Mouse (Mus musculus): ENCODE measurements around the gene Mapk1. TPM values are rescaled to one million over a fixed set of nuclear protein-coding genes. Genes with fewer than 3 reads are reported as not detected.
"Not testable (repeated sequence)": the region's sequence is repeated elsewhere in the genome, so short reads cannot be mapped to it uniquely, and the experiment has no call there.

Gene Mapk1
- polyA plus RNA-seq, 1 experiment from 2014 or later = 167 TPM

- Histone ChIP-seq H3K27me3 (no peaks in the 10 kb centered on the region), H3K9me3 (no peaks in the 10 kb centered on the region), H3K36me3 (peaks cover 18% of the 10 kb centered on the region), H3K4me3 (no peak overlapping the region), H3K4me1 (peaks cover 27% of the 10 kb centered on the region), H3K27ac (replicated peaks) (no peak overlapping the region), H3K4me2 (replicated peaks) (no peak overlapping the region), H3K9ac (replicated peaks) (no peak overlapping the region)
- ATAC-seq (ENCODE audit: low FRiP score, low read depth) = no peak
- WGBS = 85% methylated on average over 2 of the region's 2 CpGs
These were observed 4.1 kb downstream of the Mapk1 start for GRCm38 (mm10) chr16:16987248-16987647.

GRCm38 (mm10) chr16:16988842-16989241, 5.7 kb downstream of the Mapk1 start:
- no peak for ATAC-seq (ENCODE audit: low FRiP score, low read depth)
- Histone ChIP-seq H3K36me3 (peaks cover 18% of the 10 kb centered on the region), H3K27ac (replicated peaks) (no peak overlapping the region), H3K4me2 (replicated peaks) (no peak overlapping the region), H3K9me3 (no peaks in the 10 kb centered on the region), H3K4me1 (peaks cover 28% of the 10 kb centered on the region), H3K4me3 (no peak overlapping the region), H3K27me3 (no peaks in the 10 kb centered on the region), H3K9ac (replicated peaks) (no peak overlapping the region)
- WGBS = 95% methylated on average over 5 of the region's 5 CpGs

GRCm38 (mm10) chr16:16990021-16990420, 6.8 kb downstream of the Mapk1 start:
- WGBS = 86% methylated on average over 4 of the region's 4 CpGs
- Histone ChIP-seq H3K27ac (replicated peaks) (no peak overlapping the region), H3K27me3 (no peaks in the 10 kb centered on the region), H3K9ac (replicated peaks) (no peak overlapping the region), H3K4me2 (replicated peaks) (no peak overlapping the region), H3K36me3 (peaks cover 18% of the 10 kb centered on the region), H3K9me3 (no peaks in the 10 kb centered on the region), H3K4me1 (peaks cover 23% of the 10 kb centered on the region), H3K4me3 (no peak overlapping the region)
- no peak for ATAC-seq (ENCODE audit: low FRiP score, low read depth)

GRCm38 (mm10) chr16:16994426-16995052, 11.4 kb downstream of the Mapk1 start:
- no peak overlapping the region for H3K9ac ChIP-seq (replicated peaks)
- no peaks in the 10 kb centered on the region for H3K36me3 ChIP-seq
- H3K27ac ChIP-seq (replicated peaks) = no peak overlapping the region
- H3K4me2 ChIP-seq (replicated peaks) = no peak overlapping the region
- H3K4me3 ChIP-seq = no peak overlapping the region
- H3K9me3 ChIP-seq = no peaks in the 10 kb centered on the region
- no peak for ATAC-seq (ENCODE audit: low FRiP score, low read depth)
- WGBS = 90% methylated on average over 4 of the region's 4 CpGs
- H3K27me3 ChIP-seq = no peaks in the 10 kb centered on the region
- peaks cover 8% of the 10 kb centered on the region; the same call in 1 of the 2 replicates for H3K4me1 ChIP-seq

GRCm38 (mm10) chr16:16996121-16996729, 13.0 kb downstream of the Mapk1 start:
- not testable (repeated sequence) for H3K27me3 ChIP-seq; ATAC-seq (ENCODE audit: low FRiP score, low read depth); H3K4me3 ChIP-seq; H3K9ac ChIP-seq (replicated peaks); H3K36me3 ChIP-seq; H3K27ac ChIP-seq (replicated peaks); H3K9me3 ChIP-seq; H3K4me1 ChIP-seq; H3K4me2 ChIP-seq (replicated peaks)
- 95% methylated on average over 10 of the region's 10 CpGs for WGBS

GRCm38 (mm10) chr16:17001109-17001508, 17.9 kb downstream of the Mapk1 start:
- H3K27me3 ChIP-seq = no peaks in the 10 kb centered on the region
- no peak overlapping the region for H3K27ac ChIP-seq (replicated peaks)
- no peak overlapping the region for H3K9ac ChIP-seq (replicated peaks)
- 89% methylated on average over 3 of the region's 3 CpGs for WGBS
- H3K36me3 ChIP-seq = no peaks in the 10 kb centered on the region
- H3K9me3 ChIP-seq = no peaks in the 10 kb centered on the region
- H3K4me2 ChIP-seq (replicated peaks) = no peak overlapping the region
- H3K4me3 ChIP-seq = no peak overlapping the region
- no peak for ATAC-seq (ENCODE audit: low FRiP score, low read depth)
- peaks cover 7% of the 10 kb centered on the region; the same call in 1 of the 2 replicates for H3K4me1 ChIP-seq

GRCm38 (mm10) chr16:17007070-17007469, 23.9 kb downstream of the Mapk1 start:
- no peaks in the 10 kb centered on the region for H3K9me3 ChIP-seq
- H3K27me3 ChIP-seq = no peaks in the 10 kb centered on the region
- H3K4me2 ChIP-seq (replicated peaks) = no peak overlapping the region
- WGBS = 98% methylated on average over 1 of the region's 1 CpGs
- no peak overlapping the region for H3K27ac ChIP-seq (replicated peaks)
- H3K9ac ChIP-seq (replicated peaks) = no peak overlapping the region
- ATAC-seq (ENCODE audit: low FRiP score, low read depth) = no peak
- peaks cover 7% of the 10 kb centered on the region; the same call in 1 of the 2 replicates for H3K4me1 ChIP-seq
- H3K4me3 ChIP-seq = no peak overlapping the region
- H3K36me3 ChIP-seq = no peaks in the 10 kb centered on the region

GRCm38 (mm10) chr16:17010036-17010435, 26.9 kb downstream of the Mapk1 start:
- Histone ChIP-seq H3K27ac (replicated peaks) (no peak overlapping the region), H3K4me1 (no peaks in the 10 kb centered on the region), H3K4me3 (no peak overlapping the region), H3K27me3 (no peaks in the 10 kb centered on the region), H3K9ac (replicated peaks) (no peak overlapping the region), H3K36me3 (no peaks in the 10 kb centered on the region), H3K4me2 (replicated peaks) (no peak overlapping the region), H3K9me3 (no peaks in the 10 kb centered on the region)
- 97% methylated on average over 7 of the region's 7 CpGs for WGBS
- no peak for ATAC-seq (ENCODE audit: low FRiP score, low read depth)

GRCm38 (mm10) chr16:17012583-17012982, 29.4 kb downstream of the Mapk1 start:
- no peak overlapping the region for H3K4me2 ChIP-seq (replicated peaks)
- WGBS = 100% methylated on average over 1 of the region's 1 CpGs
- no peaks in the 10 kb centered on the region for H3K4me1 ChIP-seq
- no peak overlapping the region for H3K9ac ChIP-seq (replicated peaks)
- no peak for ATAC-seq (ENCODE audit: low FRiP score, low read depth)
- H3K9me3 ChIP-seq = no peaks in the 10 kb centered on the region
- 0 out of 2 replicates have a peak, but pooled peaks cover 8% of the 10 kb centered on the region for H3K36me3 ChIP-seq
- no peaks in the 10 kb centered on the region for H3K27me3 ChIP-seq
- no peak overlapping the region for H3K27ac ChIP-seq (replicated peaks)
- no peak overlapping the region for H3K4me3 ChIP-seq

- Histone ChIP-seq H3K4me1 (no peaks in the 10 kb centered on the region), H3K4me2 (replicated peaks) (no peak overlapping the region), H3K36me3 (peaks cover 30% of the 10 kb centered on the region), H3K27ac (replicated peaks) (no peak overlapping the region), H3K9ac (replicated peaks) (no peak overlapping the region), H3K27me3 (no peaks in the 10 kb centered on the region), H3K4me3 (no peak overlapping the region), H3K9me3 (no peaks in the 10 kb centered on the region)
- ATAC-seq (ENCODE audit: low FRiP score, low read depth) = no peak
- 89% methylated on average over 4 of the region's 4 CpGs for WGBS
These were observed 32.1 kb downstream of the Mapk1 start for GRCm38 (mm10) chr16:17015111-17015852.

- no peaks in the 10 kb centered on the region for H3K9me3 ChIP-seq
- no peaks in the 10 kb centered on the region for H3K4me1 ChIP-seq
- WGBS = 91% methylated on average over 3 of the region's 3 CpGs
- peaks cover 36% of the 10 kb centered on the region for H3K36me3 ChIP-seq
- no peaks in the 10 kb centered on the region for H3K27me3 ChIP-seq
- no peak for ATAC-seq (ENCODE audit: low FRiP score, low read depth)
- H3K27ac ChIP-seq (replicated peaks) = no peak overlapping the region
- no peak overlapping the region for H3K4me2 ChIP-seq (replicated peaks)
- H3K4me3 ChIP-seq = no peak overlapping the region
- H3K9ac ChIP-seq (replicated peaks) = no peak overlapping the region
These were observed 32.7 kb downstream of the Mapk1 start for GRCm38 (mm10) chr16:17015853-17016230.

- 79% methylated on average over 6 of the region's 6 CpGs for WGBS
- Histone ChIP-seq H3K4me3 (no peak overlapping the region), H3K4me2 (replicated peaks) (no peak overlapping the region), H3K36me3 (peaks cover 52% of the 10 kb centered on the region), H3K9me3 (no peaks in the 10 kb centered on the region), H3K4me1 (no peaks in the 10 kb centered on the region), H3K9ac (replicated peaks) (no peak overlapping the region), H3K27me3 (no peaks in the 10 kb centered on the region), H3K27ac (replicated peaks) (no peak overlapping the region)
- ATAC-seq (ENCODE audit: low FRiP score, low read depth) = no peak
These were observed 34.9 kb downstream of the Mapk1 start for GRCm38 (mm10) chr16:17018071-17018470.
